ENCODE assay signal across 15 mouse cellular contexts in genomic region chr2:131067481-131067880, GRCm38 (mm10). TPM values are rescaled to one million over a fixed set of nuclear protein-coding genes. Genes with fewer than 3 reads are reported as not detected.
DNase-seq lines count a peak whose midpoint lies in the region; ATAC-seq and TF ChIP-seq lines count a peak whose summit lies in the region.
"Had no signal": no experiment of that assay in that cellular context is flagged by ENCODE, and none has a peak within 500 bp of the region (broad histone marks: within the 10 kb centered on the region; RNA-seq: fewer than 3 reads in every experiment).

No protein-coding gene starts in this region.

- H3K36me3 ChIP-seq in kidney, postnatal 0 days (ENCODE audit: insufficient read depth, low read length) = no peaks in the 10 kb centered on the region
- no peaks in the 10 kb centered on the region for H3K36me3 ChIP-seq in kidney, embryonic 14.5 days (ENCODE audit: control insufficient read depth, insufficient read depth, low read length)
- no peaks in the 10 kb centered on the region for H3K36me3 ChIP-seq in limb, embryonic 15.5 days
- H3K36me3 ChIP-seq: forebrain, embryonic 15.5 days; hindbrain, embryonic 15.5 days; stomach, embryonic 15.5 days had no signal

- peaks cover 4% of the 10 kb centered on the region; the same call in 1 of the 2 replicates for H3K4me1 ChIP-seq in kidney, postnatal 0 days (replicated peaks; ENCODE audit: insufficient read depth, low read length)
- 0 out of 2 replicates have a peak, but pooled peaks cover 3% of the 10 kb centered on the region for H3K4me1 ChIP-seq in kidney, embryonic 14.5 days (ENCODE audit: control insufficient read depth, insufficient read depth, low read length)
- peaks cover 19% of the 10 kb centered on the region for H3K4me1 ChIP-seq in bone marrow macrophage, adult 2 months (ENCODE audit: control insufficient read depth, insufficient read depth, low read length)
- peaks cover 24% of the 10 kb centered on the region for H3K4me1 ChIP-seq in limb, embryonic 15.5 days

- TF ChIP-seq POLR2A in bone marrow macrophage, adult 2 months (IDR thresholded peaks at IDR 0.05; ENCODE audit: borderline replicate concordance, low read depth, low read length) = no peak

- H3K4me2 ChIP-seq in kidney, postnatal 0 days (ENCODE audit: low read length) = no peak overlapping the region
- no peak overlapping the region for H3K4me2 ChIP-seq in kidney, embryonic 14.5 days (replicated peaks; ENCODE audit: low read depth, low read length)
- H3K4me2 ChIP-seq in limb, embryonic 15.5 days = no peak overlapping the region
- H3K4me2 ChIP-seq: forebrain, embryonic 15.5 days; hindbrain, embryonic 15.5 days; midbrain, embryonic 11.5 days; stomach, embryonic 15.5 days had no signal

- WGBS in kidney, postnatal 0 days = 47% methylated on average over 6 of the region's 6 CpGs
- 64% methylated on average over 6 of the region's 6 CpGs for WGBS in kidney, embryonic 14.5 days
- 42% methylated on average over 6 of the region's 6 CpGs for whole genome bisulfite sequencing in limb, embryonic 15.5 days

- no peak overlapping the region for H3K4me3 ChIP-seq in kidney, postnatal 0 days (replicated peaks; ENCODE audit: low read depth, low read length)
- no peak overlapping the region for H3K4me3 ChIP-seq in kidney, embryonic 14.5 days (ENCODE audit: low read length)
- no peak overlapping the region for H3K4me3 ChIP-seq in bone marrow macrophage, adult 2 months (ENCODE audit: insufficient read depth, low read length)
- H3K4me3 ChIP-seq in limb, embryonic 15.5 days = no peak overlapping the region
- H3K4me3 ChIP-seq: forebrain, embryonic 15.5 days; hindbrain, embryonic 15.5 days; stomach, embryonic 15.5 days had no signal

- 0 out of 2 replicates have a peak, but pooled peaks cover 3% of the 10 kb centered on the region for H3K27me3 ChIP-seq in kidney, postnatal 0 days (ENCODE audit: insufficient read depth, low read length)
- peaks cover 15% of the 10 kb centered on the region; the same call in 1 of the 2 replicates for H3K27me3 ChIP-seq in kidney, embryonic 14.5 days (ENCODE audit: control insufficient read depth, insufficient read depth, low read length)
- H3K27me3 ChIP-seq in limb, embryonic 15.5 days = peaks cover 19% of the 10 kb centered on the region

- DNase-seq in kidney, postnatal 0 days (ENCODE audit: low spot score) = peak; percentile 79
- peak; percentile 33 for DNase-seq in right cerebral cortex, postnatal 4 days
- DNase-seq in right cerebral cortex, postnatal 36 days (ENCODE audit: low spot score in 2 of 2) = no peak
- no peak for DNase-seq in heart, adult 11 months
- DNase-seq: cerebellum, adult 8-10 months; right cerebral cortex, postnatal 25 days; thymus, postnatal 36 days had no signal

- no peak overlapping the region for H3K27ac ChIP-seq in kidney, postnatal 0 days
- H3K27ac ChIP-seq in kidney, embryonic 14.5 days (ENCODE audit: low read depth, low read length) = no peak overlapping the region
- H3K27ac ChIP-seq in bone marrow macrophage, adult 2 months (ENCODE audit: insufficient read depth, low read depth, low read length) = peak overlapping the region; percentile 73
- peak overlapping the region; percentile 76 for H3K27ac ChIP-seq in limb, embryonic 15.5 days
- H3K27ac ChIP-seq: forebrain, embryonic 15.5 days; hindbrain, embryonic 15.5 days; liver, embryonic 14.5 days; stomach, embryonic 15.5 days had no signal

- no peak overlapping the region for H3K9ac ChIP-seq in kidney, postnatal 0 days (ENCODE audit: low read depth, low read length)
- H3K9ac ChIP-seq in kidney, embryonic 14.5 days (ENCODE audit: low read depth, low read length) = no peak overlapping the region
- H3K9ac ChIP-seq in limb, embryonic 15.5 days = no peak overlapping the region
- H3K9ac ChIP-seq: forebrain, embryonic 15.5 days; hindbrain, embryonic 15.5 days; liver, embryonic 14.5 days; stomach, embryonic 15.5 days had no signal

- no peak for TF ChIP-seq CTCF in kidney, postnatal 0 days (IDR thresholded peaks at IDR 0.05; ENCODE audit: low read depth)
- no peak; the same call in 1 of the 2 replicates for TF ChIP-seq CTCF in bone marrow macrophage, adult 2 months (IDR thresholded peaks at IDR 0.05; ENCODE audit: low read depth, low read length)

- ATAC-seq in kidney, postnatal 0 days (replicated peaks; ENCODE audit: low FRiP score, low read depth) = no peak
- ATAC-seq in kidney, embryonic 14.5 days (ENCODE audit: low FRiP score, low TSS enrichment) = no peak
- ATAC-seq in limb, embryonic 15.5 days (ENCODE audit: insufficient number of reproducible peaks, low FRiP score, low TSS enrichment, low read depth) = no peak
- ATAC-seq: forebrain, embryonic 15.5 days had no signal

- H3K9me3 ChIP-seq in kidney, postnatal 0 days (replicated peaks; ENCODE audit: low read length) = no peaks in the 10 kb centered on the region
- H3K9me3 ChIP-seq in kidney, embryonic 14.5 days (ENCODE audit: control insufficient read depth, low read length) = no peaks in the 10 kb centered on the region
- H3K9me3 ChIP-seq in limb, embryonic 15.5 days = no peaks in the 10 kb centered on the region
- H3K9me3 ChIP-seq: forebrain, embryonic 15.5 days; hindbrain, embryonic 15.5 days; stomach, embryonic 15.5 days had no signal

RNA-seq across cellular contexts. Expression of gene Adam33, which starts 3.9 kb away (rescaled TPM):
- 1.1 and 1.9 TPM in 2 replicates for polyA plus RNA-seq in kidney, postnatal 0 days (2015; fragmentation: Nextera tagmentation; extraction: Ambion mirVana)
- 0.89 and 1.0 TPM in 2 replicates for polyA plus RNA-seq in kidney, embryonic 14.5 days (2014; fragmentation: Nextera tagmentation; extraction: Ambion mirVana)
- polyA plus RNA-seq in bone marrow macrophage, adult 2 months (2012; ENCODE audit: insufficient read depth, insufficient read length, missing spikeins) = 12.8 and 13.6 TPM in 2 replicates
- polyA plus RNA-seq in limb, embryonic 15.5 days (2015; fragmentation: Nextera tagmentation; extraction: Ambion mirVana) = 69.2 and 77.5 TPM in 2 replicates

RNA-seq across cellular contexts. Expression of gene Siglec1, which starts 19.1 kb away (rescaled TPM):
- 0.33 and 0.41 TPM in 2 replicates for polyA plus RNA-seq in kidney, postnatal 0 days (2015; fragmentation: Nextera tagmentation; extraction: Ambion mirVana)
- polyA plus RNA-seq in kidney, embryonic 14.5 days (2014; fragmentation: Nextera tagmentation; extraction: Ambion mirVana) = 0.27 and 0.47 TPM in 2 replicates
- polyA plus RNA-seq in bone marrow macrophage, adult 2 months (2012; ENCODE audit: insufficient read depth, insufficient read length, missing spikeins) = 164 and 219 TPM in 2 replicates
- 0.58 and 0.61 TPM in 2 replicates for polyA plus RNA-seq in limb, embryonic 15.5 days (2015; fragmentation: Nextera tagmentation; extraction: Ambion mirVana)

RNA-seq across cellular contexts. Expression of gene Gfra4, which starts 24.6 kb away (rescaled TPM):
- 14.2 and 14.5 TPM in 2 replicates for polyA plus RNA-seq in kidney, postnatal 0 days (2015; fragmentation: Nextera tagmentation; extraction: Ambion mirVana)
- polyA plus RNA-seq in kidney, embryonic 14.5 days (2014; fragmentation: Nextera tagmentation; extraction: Ambion mirVana) = 17.2 and 17.8 TPM in 2 replicates
- polyA plus RNA-seq in bone marrow macrophage, adult 2 months (2012; ENCODE audit: insufficient read depth, insufficient read length, missing spikeins) = 0.96 and 1.5 TPM in 2 replicates
- polyA plus RNA-seq in limb, embryonic 15.5 days (2015; fragmentation: Nextera tagmentation; extraction: Ambion mirVana) = 29.5 and 31.8 TPM in 2 replicates

RNA-seq across cellular contexts. Expression of gene Hspa12b, which starts 59.6 kb away (rescaled TPM):
- polyA plus RNA-seq in kidney, postnatal 0 days (2015; fragmentation: Nextera tagmentation; extraction: Ambion mirVana) = 9.4 and 9.8 TPM in 2 replicates
- polyA plus RNA-seq in kidney, embryonic 14.5 days (2014; fragmentation: Nextera tagmentation; extraction: Ambion mirVana) = 8.6 and 10.0 TPM in 2 replicates
- not detected in 2 replicates for polyA plus RNA-seq in bone marrow macrophage, adult 2 months (2012; ENCODE audit: insufficient read depth, insufficient read length, missing spikeins)
- polyA plus RNA-seq in limb, embryonic 15.5 days (2015; fragmentation: Nextera tagmentation; extraction: Ambion mirVana) = 16.0 and 22.0 TPM in 2 replicates

Comparison
In these comparisons a context has a peak if more than half of its experiments do, and no peak if none do; other contexts are left out.
1. DNase-seq: peak in kidney, postnatal 0 days (single experiment) and right cerebral cortex, postnatal 4 days (single experiment); none in right cerebral cortex, postnatal 36 days (0 of 2) and heart, adult 11 months (single experiment).
2. H3K27ac ChIP-seq: peak in bone marrow macrophage, adult 2 months (single experiment) and limb, embryonic 15.5 days (single experiment); none in kidney, postnatal 0 days (single experiment) and kidney, embryonic 14.5 days (single experiment).
3. RNA of gene Siglec1, which starts 19.1 kb away (polyA plus RNA-seq): 164 to 219 TPM in bone marrow macrophage, adult 2 months; 0.58 to 0.61 TPM in limb, embryonic 15.5 days, 0.27 to 0.47 TPM in kidney, embryonic 14.5 days and 0.33 to 0.41 TPM in kidney, postnatal 0 days; every median in the first group is over 100 times any median in the second.